25 mouse cellular contexts compared by ENCODE assay signal in genomic region chr2:12378591-12378990, GRCm38 (mm10). TPM values are rescaled to one million over a fixed set of nuclear protein-coding genes. Genes with fewer than 3 reads are reported as not detected.
DNase-seq lines count a peak whose midpoint lies in the region; ATAC-seq and TF ChIP-seq lines count a peak whose summit lies in the region.
"Had no signal": no experiment of that assay in that cellular context is flagged by ENCODE, and none has a peak within 500 bp of the region (broad histone marks: within the 10 kb centered on the region; RNA-seq: fewer than 3 reads in every experiment).

No protein-coding gene starts in this region.

- peak overlapping the region; percentile 24 for H3K4me2 ChIP-seq in liver, embryonic 12.5 days
- H3K4me2 ChIP-seq in liver, embryonic 14.5 days (ENCODE audit: low read depth), result peak overlapping the region; percentile 15; the same call in 1 of the 2 replicates
- no peak overlapping the region for H3K4me2 ChIP-seq in forebrain, postnatal 0 days (ENCODE audit: low read depth)
- H3K4me2 ChIP-seq: heart, embryonic 12.5 days; heart, embryonic 15.5 days; hindbrain, embryonic 13.5 days had no signal

- H3K36me3 ChIP-seq in liver, embryonic 12.5 days, result peaks cover 28% of the 10 kb centered on the region
- H3K36me3 ChIP-seq in liver, embryonic 14.5 days (replicated peaks; ENCODE audit: control insufficient read depth, insufficient read depth, low read depth), result peaks cover 5% of the 10 kb centered on the region; the same call in 1 of the 2 replicates
- peaks cover 2% of the 10 kb centered on the region; the same call in 1 of the 2 replicates for H3K36me3 ChIP-seq in forebrain, postnatal 0 days (ENCODE audit: insufficient read depth)
- H3K36me3 ChIP-seq: heart, embryonic 15.5 days; hindbrain, embryonic 10.5 days; hindbrain, embryonic 13.5 days had no signal

- no peak for DNase-seq in liver
- DNase-seq in liver, embryonic 14.5 days (ENCODE audit: low read depth in 3 of 3, low spot score in 3 of 3), result peak in 2 of 3 experiments; percentile 20 to 30
- DNase-seq in forebrain, postnatal 0 days, result no peak
- no peak for DNase-seq in T-cell, adult 2 months (ENCODE audit: low spot score)
- DNase-seq: adrenal gland, adult 8-10 months; adrenal gland, postnatal 25 days; B cell, adult 2 months; cerebellum, adult 11-12 months; cerebellum, adult 8-10 months; cerebellum, postnatal 14 days; gastrocnemius, postnatal 25 days; heart, adult 18-20 months; heart, postnatal 10 days; heart, postnatal 36 days had no signal

- no peaks in the 10 kb centered on the region for H3K9me3 ChIP-seq in liver, embryonic 12.5 days (replicated peaks)
- H3K9me3 ChIP-seq in liver, embryonic 14.5 days (ENCODE audit: control insufficient read depth, low read length), result no peaks in the 10 kb centered on the region
- H3K9me3 ChIP-seq in forebrain, postnatal 0 days (ENCODE audit: low read length), result no peaks in the 10 kb centered on the region
- H3K9me3 ChIP-seq: G1E; heart, embryonic 12.5 days; heart, embryonic 15.5 days; hindbrain, embryonic 10.5 days; hindbrain, embryonic 13.5 days had no signal

- ATAC-seq in liver, embryonic 12.5 days, result peak; percentile 67
- ATAC-seq in liver, embryonic 14.5 days (ENCODE audit: insufficient read depth), result peak; percentile 62; the same call in 1 of the 2 replicates
- ATAC-seq in megakaryocyte-erythroid progenitor cell, adult 5-6 weeks (replicated peaks; ENCODE audit: low FRiP score, low TSS enrichment, poor library complexity, severe bottlenecking), result peak; percentile 49
- ATAC-seq in forebrain, postnatal 0 days, result no peak
- ATAC-seq: activated CD4-positive, CD25-positive, alpha-beta regulatory T cell, adult 4 months; forebrain, embryonic 14.5 days; hindbrain, embryonic 16.5 days had no signal

- peaks cover 54% of the 10 kb centered on the region for H3K4me1 ChIP-seq in liver, embryonic 12.5 days
- H3K4me1 ChIP-seq in liver, embryonic 14.5 days (replicated peaks; ENCODE audit: control insufficient read depth in 2 of 2, insufficient read depth in 2 of 2, low read length in 1 of 2), result peaks cover 16 to 22% of the 10 kb centered on the region in 2 experiments
- no peaks in the 10 kb centered on the region for H3K4me1 ChIP-seq in forebrain, postnatal 0 days (ENCODE audit: insufficient read depth)
- H3K4me1 ChIP-seq: hindbrain, embryonic 10.5 days had no signal

- WGBS in liver, embryonic 12.5 days (ENCODE audit: insufficient replicate concordance), result 38% methylated on average over 5 of the region's 5 CpGs
- WGBS in liver, embryonic 14.5 days (ENCODE audit: insufficient replicate concordance), result 25% methylated on average over 5 of the region's 5 CpGs
- 96% methylated on average over 5 of the region's 5 CpGs for WGBS in forebrain, postnatal 0 days

- peak; percentile 26; the same call in 1 of the 2 replicates for TF ChIP-seq EP300 in liver, embryonic 14.5 days (IDR thresholded peaks at IDR 0.05; ENCODE audit: low read depth)

- H3K27me3 ChIP-seq in liver, embryonic 12.5 days (replicated peaks), result no peaks in the 10 kb centered on the region
- no peaks in the 10 kb centered on the region for H3K27me3 ChIP-seq in liver, embryonic 14.5 days (ENCODE audit: control insufficient read depth, insufficient read depth, low read length)
- no peaks in the 10 kb centered on the region for H3K27me3 ChIP-seq in forebrain, postnatal 0 days (ENCODE audit: insufficient read depth, low read length)
- H3K27me3 ChIP-seq: CH12.LX; heart, embryonic 12.5 days; heart, embryonic 15.5 days; hindbrain, embryonic 13.5 days had no signal

- no peak for TF ChIP-seq CTCF in liver, embryonic 14.5 days (IDR thresholded peaks at IDR 0.05; ENCODE audit: low read depth)
- TF ChIP-seq CTCF in forebrain, postnatal 0 days (IDR thresholded peaks at IDR 0.05; ENCODE audit: low read depth), result no peak

- H3K9ac ChIP-seq in liver, embryonic 12.5 days, result no peak overlapping the region
- H3K9ac ChIP-seq in liver, embryonic 14.5 days (replicated peaks), result no peak overlapping the region
- H3K9ac ChIP-seq in forebrain, postnatal 0 days, result no peak overlapping the region
- H3K9ac ChIP-seq: heart, embryonic 12.5 days; heart, embryonic 15.5 days; hindbrain, embryonic 13.5 days had no signal

- H3K27ac ChIP-seq in liver, embryonic 12.5 days, result peak overlapping the region; percentile 72
- H3K27ac ChIP-seq in liver, embryonic 14.5 days, result peak overlapping the region; percentile 3; the same call in 1 of the 2 replicates
- H3K27ac ChIP-seq in forebrain, postnatal 0 days (ENCODE audit: low read depth, low read length), result no peak overlapping the region
- H3K27ac ChIP-seq: heart, embryonic 15.5 days; hindbrain, embryonic 10.5 days; hindbrain, embryonic 13.5 days had no signal

- H3K4me3 ChIP-seq in liver, embryonic 12.5 days, result no peak overlapping the region
- H3K4me3 ChIP-seq in liver, embryonic 14.5 days (ENCODE audit: insufficient read depth in 1 of 2, low read depth in 2 of 2, low read length in 2 of 2), result no peak overlapping the region
- no peak overlapping the region for H3K4me3 ChIP-seq in forebrain, postnatal 0 days (ENCODE audit: low read depth, low read length)
- H3K4me3 ChIP-seq: heart, embryonic 12.5 days; heart, embryonic 15.5 days; hindbrain, embryonic 10.5 days; hindbrain, embryonic 13.5 days had no signal

RNA-seq across cellular contexts. Expression of gene Mindy3, which starts 40.7 kb away (rescaled TPM):
- 25.8 and 27.0 TPM in 2 replicates for polyA plus RNA-seq in liver, embryonic 12.5 days (2016; fragmentation: Nextera tagmentation; extraction: Ambion mirVana)
- polyA plus RNA-seq in liver, embryonic 14.5 days (2012; rRNA removed), result 9.8 and 13.9 TPM in 2 replicates
- polyA plus RNA-seq in liver, embryonic 14.5 days (2014; fragmentation: Nextera tagmentation; extraction: Ambion mirVana), result 15.2 and 15.7 TPM in 2 replicates
- total RNA-seq in megakaryocyte-erythroid progenitor cell, adult 5-6 weeks (2014; fragmentation: Nextera tagmentation), result 37.8 and 39.4 TPM in 2 replicates
- total RNA-seq in megakaryocyte-erythroid progenitor cell, adult 5-6 weeks (2017), result 23.4 and 30.6 TPM in 2 replicates
- 53.9 and 60.4 TPM in 2 replicates for total RNA-seq in forebrain, postnatal 0 days (2014; rRNA removed)
- 45.6 and 48.4 TPM in 2 replicates for polyA plus RNA-seq in forebrain, postnatal 0 days (2015; fragmentation: Nextera tagmentation; extraction: Ambion mirVana)

Comparison
In these comparisons a context has a peak if more than half of its experiments do, and no peak if none do; other contexts are left out.
1. DNase-seq: peak in liver, embryonic 14.5 days (2 of 3); none in liver (single experiment), forebrain, postnatal 0 days (single experiment) and T-cell, adult 2 months (single experiment).